Mouse (Mus musculus): Measurements from ENCODE around the gene Rnaseh1. TPM values are rescaled to one million over a fixed set of nuclear protein-coding genes. Genes with fewer than 3 reads are reported as not detected.

The Rnaseh1 gene
- polyA plus RNA-seq, 1 experiment, result 12.9 TPM

- H3ac ChIP-seq (ENCODE audit: control insufficient read depth, insufficient read length, low read depth), result no peak overlapping the region
- TF ChIP-seq CTCF (IDR thresholded peaks at IDR 0.05; ENCODE audit: control insufficient read depth, insufficient read depth, insufficient read length) (peak; percentile 25), MAX (IDR thresholded peaks at IDR 0.05) (no peak)
- no peaks in the 10 kb centered on the region for H3K27me3 ChIP-seq (ENCODE audit: control insufficient read depth, insufficient read depth, insufficient read length)
- no peaks in the 10 kb centered on the region for H3K36me3 ChIP-seq (ENCODE audit: control insufficient read depth, insufficient read depth)
- no peaks in the 10 kb centered on the region for H3K79me2 ChIP-seq (ENCODE audit: control insufficient read depth, insufficient read depth)
- H3K79me3 ChIP-seq (ENCODE audit: low read depth), result no peaks in the 10 kb centered on the region
- H3K4me3 ChIP-seq (ENCODE audit: insufficient read depth, poor library complexity, severe bottlenecking), result no peak overlapping the region
Measured at GRCm38 (mm10) chr12:28699656-28700055, 50.3 kb downstream of the Rnaseh1 start.

- Histone ChIP-seq H3K79me2 (ENCODE audit: control insufficient read depth, insufficient read depth) (no peaks in the 10 kb centered on the region), H3K27me3 (ENCODE audit: control insufficient read depth, insufficient read depth, insufficient read length) (no peaks in the 10 kb centered on the region), H3K4me3 (ENCODE audit: insufficient read depth, poor library complexity, severe bottlenecking) (no peak overlapping the region), H3K79me3 (ENCODE audit: low read depth) (no peaks in the 10 kb centered on the region), H3K36me3 (ENCODE audit: control insufficient read depth, insufficient read depth) (no peaks in the 10 kb centered on the region), H3ac (ENCODE audit: control insufficient read depth, insufficient read length, low read depth) (no peak overlapping the region)
- TF ChIP-seq MYOD1 (IDR thresholded peaks at IDR 0.05; ENCODE audit: control insufficient read depth, insufficient read length, low read depth), result no peak
- TF ChIP-seq USF1 (IDR thresholded peaks at IDR 0.05; ENCODE audit: low read depth), result no peak
- TF ChIP-seq MAX (IDR thresholded peaks at IDR 0.05), result no peak
- TF ChIP-seq MYOG (IDR thresholded peaks at IDR 0.05; ENCODE audit: control insufficient read depth, extremely low read depth, insufficient read length), result no peak
Measured at GRCm38 (mm10) chr12:28700101-28700511, 50.7 kb downstream of the Rnaseh1 start.

DNA sequence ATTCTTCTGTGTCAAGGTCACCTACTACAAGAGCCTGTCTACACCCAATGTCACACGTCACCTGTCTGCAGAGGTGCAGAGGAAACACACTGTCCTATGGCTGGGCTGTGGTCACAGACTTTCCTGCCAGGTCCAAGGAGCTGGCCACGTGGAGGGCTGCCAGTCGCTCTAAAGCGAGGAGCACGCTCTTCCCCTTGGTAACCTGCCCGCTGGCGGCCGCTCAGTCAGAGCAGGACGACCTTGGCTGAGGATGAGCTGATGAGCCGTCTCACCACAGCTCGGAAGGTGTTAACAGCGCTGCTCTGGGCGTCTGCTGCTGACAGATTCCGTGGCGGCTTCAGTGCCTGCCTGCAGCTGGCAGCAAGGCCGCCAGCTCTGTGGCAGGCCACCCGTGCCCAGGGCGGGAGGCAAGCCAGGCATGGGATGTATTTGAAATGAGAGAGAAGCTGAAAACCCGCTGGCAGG is 51.2 kb downstream of the Rnaseh1 start:
- H3K27me3 ChIP-seq (ENCODE audit: control insufficient read depth, insufficient read depth, insufficient read length), result no peaks in the 10 kb centered on the region
- TF ChIP-seq FOSL1 (IDR thresholded peaks at IDR 0.05; ENCODE audit: insufficient read depth, low read length, poor library complexity, severe bottlenecking) (no peak), MYOG (IDR thresholded peaks at IDR 0.05; ENCODE audit: control insufficient read depth, extremely low read depth, insufficient read length) (no peak), MYOD1 (IDR thresholded peaks at IDR 0.05; ENCODE audit: control insufficient read depth, insufficient read length, low read depth) (no peak), CTCF (IDR thresholded peaks at IDR 0.05; ENCODE audit: control insufficient read depth, insufficient read depth, insufficient read length) (no peak), CEBPB (IDR thresholded peaks at IDR 0.05; ENCODE audit: low read depth) (no peak), MAX (IDR thresholded peaks at IDR 0.05) (no peak), USF1 (IDR thresholded peaks at IDR 0.05; ENCODE audit: low read depth) (no peak)
- H3K79me2 ChIP-seq (ENCODE audit: control insufficient read depth, insufficient read depth), result no peaks in the 10 kb centered on the region
- H3ac ChIP-seq (ENCODE audit: control insufficient read depth, insufficient read length, low read depth), result no peak overlapping the region
- H3K4me3 ChIP-seq (ENCODE audit: insufficient read depth, poor library complexity, severe bottlenecking), result no peak overlapping the region
- H3K79me3 ChIP-seq (ENCODE audit: low read depth), result no peaks in the 10 kb centered on the region
- H3K36me3 ChIP-seq (ENCODE audit: control insufficient read depth, insufficient read depth), result no peaks in the 10 kb centered on the region

- Histone ChIP-seq H3K79me2 (ENCODE audit: control insufficient read depth, insufficient read depth) (no peaks in the 10 kb centered on the region), H3K27me3 (ENCODE audit: control insufficient read depth, insufficient read depth, insufficient read length) (no peaks in the 10 kb centered on the region), H3K4me3 (ENCODE audit: insufficient read depth, poor library complexity, severe bottlenecking) (no peak overlapping the region), H3ac (ENCODE audit: control insufficient read depth, insufficient read length, low read depth) (no peak overlapping the region), H3K36me3 (ENCODE audit: control insufficient read depth, insufficient read depth) (no peaks in the 10 kb centered on the region), H3K79me3 (ENCODE audit: low read depth) (no peaks in the 10 kb centered on the region)
- TF ChIP-seq FOSL1 (IDR thresholded peaks at IDR 0.05; ENCODE audit: insufficient read depth, low read length, poor library complexity, severe bottlenecking), result no peak
- no peak for TF ChIP-seq MYOD1 (IDR thresholded peaks at IDR 0.05; ENCODE audit: control insufficient read depth, insufficient read length, low read depth)
- no peak for TF ChIP-seq USF1 (IDR thresholded peaks at IDR 0.05; ENCODE audit: low read depth)
- no peak for TF ChIP-seq MYOG (IDR thresholded peaks at IDR 0.05; ENCODE audit: control insufficient read depth, extremely low read depth, insufficient read length)
Measured at GRCm38 (mm10) chr12:28701302-28701701, 51.9 kb downstream of the Rnaseh1 start.

DNA sequence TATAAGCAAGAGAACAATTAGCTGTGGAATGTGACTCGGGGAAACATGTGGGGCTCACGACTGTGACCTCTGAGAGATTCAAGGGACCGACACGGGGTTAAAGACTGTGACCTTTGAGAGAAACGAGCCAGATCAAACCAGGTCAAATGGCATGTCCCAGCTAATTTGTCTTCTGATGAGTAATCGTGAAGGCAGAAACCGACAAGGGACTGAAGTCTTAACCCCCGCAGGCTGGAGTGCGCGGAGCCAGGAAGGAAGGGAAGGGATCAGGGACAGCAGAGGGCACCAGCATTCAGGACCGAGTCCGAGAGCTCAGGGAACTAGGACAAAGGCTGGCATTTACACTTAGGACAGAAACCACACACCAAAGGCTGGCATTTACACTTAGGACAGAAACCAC is 55.0 kb downstream of the Rnaseh1 start:
- Histone ChIP-seq H3K79me3 (ENCODE audit: low read depth) (no peaks in the 10 kb centered on the region), H3K4me3 (ENCODE audit: insufficient read depth, poor library complexity, severe bottlenecking) (no peak overlapping the region), H3K36me3 (ENCODE audit: control insufficient read depth, insufficient read depth) (no peaks in the 10 kb centered on the region), H3ac (ENCODE audit: control insufficient read depth, insufficient read length, low read depth) (no peak overlapping the region), H3K79me2 (ENCODE audit: control insufficient read depth, insufficient read depth) (no peaks in the 10 kb centered on the region), H3K27me3 (ENCODE audit: control insufficient read depth, insufficient read depth, insufficient read length) (no peaks in the 10 kb centered on the region)
- TF ChIP-seq MYOG (IDR thresholded peaks at IDR 0.05; ENCODE audit: control insufficient read depth, extremely low read depth, insufficient read length), result no peak
- no peak for TF ChIP-seq USF1 (IDR thresholded peaks at IDR 0.05; ENCODE audit: low read depth)
- TF ChIP-seq CEBPB (IDR thresholded peaks at IDR 0.05; ENCODE audit: low read depth), result no peak
- no peak for TF ChIP-seq CTCF (IDR thresholded peaks at IDR 0.05; ENCODE audit: control insufficient read depth, insufficient read depth, insufficient read length)
- no peak for TF ChIP-seq MYOD1 (IDR thresholded peaks at IDR 0.05; ENCODE audit: control insufficient read depth, insufficient read length, low read depth)
- TF ChIP-seq MAX (IDR thresholded peaks at IDR 0.05), result no peak
- TF ChIP-seq FOSL1 (IDR thresholded peaks at IDR 0.05; ENCODE audit: insufficient read depth, low read length, poor library complexity, severe bottlenecking), result no peak

DNA sequence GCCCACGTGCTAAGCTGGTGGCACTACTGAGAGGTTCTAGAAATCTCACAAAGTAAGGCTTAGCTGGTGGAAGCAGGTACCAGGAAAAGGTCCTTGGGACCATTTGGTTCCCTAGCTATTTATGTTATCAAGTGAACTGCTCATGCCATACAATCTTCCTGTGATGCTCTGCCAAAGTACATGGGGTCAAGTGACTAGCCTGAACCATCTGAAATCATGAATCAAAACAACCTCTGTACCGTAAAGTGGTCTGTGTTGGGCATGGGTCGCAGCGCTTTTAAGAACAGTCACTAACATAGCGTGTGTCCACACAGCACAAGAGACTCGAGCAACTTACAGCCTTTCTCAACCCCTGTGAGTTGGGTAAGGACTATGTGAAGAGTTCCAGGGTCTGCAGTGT is 55.8 kb downstream of the Rnaseh1 start:
- Histone ChIP-seq H3K79me3 (ENCODE audit: low read depth) (no peaks in the 10 kb centered on the region), H3K4me3 (ENCODE audit: insufficient read depth, poor library complexity, severe bottlenecking) (no peak overlapping the region), H3ac (ENCODE audit: control insufficient read depth, insufficient read length, low read depth) (no peak overlapping the region), H3K79me2 (ENCODE audit: control insufficient read depth, insufficient read depth) (no peaks in the 10 kb centered on the region), H3K27me3 (ENCODE audit: control insufficient read depth, insufficient read depth, insufficient read length) (no peaks in the 10 kb centered on the region), H3K36me3 (ENCODE audit: control insufficient read depth, insufficient read depth) (no peaks in the 10 kb centered on the region)
- TF ChIP-seq USF1 (IDR thresholded peaks at IDR 0.05; ENCODE audit: low read depth), result no peak
- TF ChIP-seq CEBPB (IDR thresholded peaks at IDR 0.05; ENCODE audit: low read depth), result no peak
- TF ChIP-seq MYOD1 (IDR thresholded peaks at IDR 0.05; ENCODE audit: control insufficient read depth, insufficient read length, low read depth), result no peak
- no peak for TF ChIP-seq MYOG (IDR thresholded peaks at IDR 0.05; ENCODE audit: control insufficient read depth, extremely low read depth, insufficient read length)
- TF ChIP-seq MAX (IDR thresholded peaks at IDR 0.05), result no peak
- no peak for TF ChIP-seq CTCF (IDR thresholded peaks at IDR 0.05; ENCODE audit: control insufficient read depth, insufficient read depth, insufficient read length)
- TF ChIP-seq FOSL1 (IDR thresholded peaks at IDR 0.05; ENCODE audit: insufficient read depth, low read length, poor library complexity, severe bottlenecking), result no peak
